Mouse (Mus musculus) midbrain, embryonic 13.5 days (tissue): ENCODE measurements around the gene Adam12. TPM values are rescaled to one million over a fixed set of nuclear protein-coding genes. Genes with fewer than 3 reads are reported as not detected.

Experiments
- microRNA-seq: library from miRNA; unstranded; fragments of <30 nt; microRNA quantifications from one replicate; pipeline ENCODE4, GENCODE M21; 2016
- polyA plus RNA-seq: library from polyadenylated mRNA; unstranded; fragments of >200 nt; fragmentation: Nextera tagmentation; extraction: Ambion mirVana; gene quantifications from 2 replicates; pipeline ENCODE4 v1.2.1, GENCODE M21; 2015

Gene Adam12
- polyA plus RNA-seq, 1 experiment from 2014 or later: 1.8 TPM

Small RNA genes lying within 50 kb of the gene (microRNA-seq; reads per million reads assigned to microRNA genes)
- gene Gm23631: not detected

Other genes with a start within 250 kb of the Adam12 start
- gene D7Ertd443e, start 153.5 kb upstream of the Adam12 start, polyA plus RNA-seq: 0.13 TPM in 1 of 2 replicates, not detected in the other